Mouse (Mus musculus) left cerebral cortex, adult 11 months (tissue): ENCODE measurements around the gene Pdzd8.

Experiments
- DNase-seq: peaks from one replicate; pipeline ENCODE4 v3.0.0; 2022; ENCODE audit warnings: low spot score

The Pdzd8 gene

DNA sequence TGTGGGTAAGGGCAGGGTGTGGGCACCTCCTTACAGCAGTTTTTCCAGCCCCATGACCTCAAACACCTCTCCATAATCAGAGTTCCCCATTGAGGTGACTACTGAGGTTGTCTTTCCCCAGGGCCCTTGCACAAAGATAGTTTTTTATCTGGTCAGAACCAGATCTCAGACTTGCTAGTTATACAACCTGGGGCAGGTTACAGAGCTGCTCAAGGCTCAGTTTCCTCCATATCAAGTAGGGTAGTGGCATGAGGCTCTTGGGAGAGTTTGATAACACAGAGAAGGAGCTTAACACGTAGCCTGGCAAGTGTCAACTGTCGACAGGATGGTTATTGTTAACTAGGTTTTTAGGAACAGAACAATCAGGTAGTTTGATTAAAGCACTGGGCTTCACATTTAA lies 9.3 kb upstream of the Pdzd8 start:
- DNase-seq, result no peak

DNA sequence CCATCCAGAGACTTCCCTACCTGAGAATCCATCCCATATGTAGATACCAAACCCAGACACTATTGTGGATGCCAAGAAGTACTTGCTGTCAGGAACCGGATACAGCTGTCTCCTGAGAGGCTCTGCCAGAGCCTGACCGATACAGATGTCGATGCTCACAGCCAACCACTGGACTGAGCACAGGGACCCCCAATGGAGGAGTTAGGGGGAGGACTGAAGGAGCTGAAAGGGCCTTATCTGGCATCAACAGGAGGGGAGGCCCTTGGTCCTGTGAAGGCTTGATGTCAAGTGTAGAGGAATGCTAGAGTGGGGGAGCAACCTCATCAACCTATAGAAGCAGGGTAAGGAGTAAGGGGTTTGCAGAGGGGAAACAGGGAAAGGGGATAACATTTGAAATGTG lies 7.2 kb upstream of the Pdzd8 start:
- no peak for DNase-seq

DNA sequence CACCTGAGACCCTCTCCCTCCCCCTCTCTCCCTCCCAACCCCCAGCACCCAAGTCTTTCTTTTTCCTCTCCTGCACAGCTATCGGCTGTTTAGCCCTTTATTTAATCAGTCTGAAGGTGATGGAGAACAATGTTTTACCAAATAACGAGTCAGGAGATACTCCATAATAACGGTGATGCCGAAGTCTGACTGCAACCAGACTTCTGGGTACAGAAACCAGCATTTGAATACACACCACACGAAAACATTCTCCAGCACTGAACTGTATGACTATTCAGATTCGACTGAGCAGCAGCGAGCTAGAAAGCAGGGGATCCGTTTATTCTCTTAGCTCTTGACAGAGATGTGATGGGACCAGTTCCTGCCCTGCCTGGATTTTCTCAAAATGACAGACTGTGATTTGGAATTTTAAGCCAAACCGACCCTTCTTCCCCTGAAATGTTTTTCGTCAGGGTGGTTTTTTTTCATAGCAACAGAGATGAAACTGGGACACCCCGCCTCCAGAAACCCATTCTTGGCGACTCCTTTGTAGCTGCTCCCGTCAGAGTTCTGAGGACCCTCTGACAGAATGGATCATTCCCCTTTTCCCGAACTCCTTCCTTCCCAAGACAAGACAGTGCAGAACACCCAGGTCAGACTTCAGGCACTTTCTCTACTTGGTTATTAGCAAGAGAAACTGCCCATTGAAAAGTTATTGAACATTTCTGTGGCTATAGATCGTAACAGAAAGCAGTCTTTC lies 5.7 kb upstream of the Pdzd8 start:
- no peak for DNase-seq

DNA sequence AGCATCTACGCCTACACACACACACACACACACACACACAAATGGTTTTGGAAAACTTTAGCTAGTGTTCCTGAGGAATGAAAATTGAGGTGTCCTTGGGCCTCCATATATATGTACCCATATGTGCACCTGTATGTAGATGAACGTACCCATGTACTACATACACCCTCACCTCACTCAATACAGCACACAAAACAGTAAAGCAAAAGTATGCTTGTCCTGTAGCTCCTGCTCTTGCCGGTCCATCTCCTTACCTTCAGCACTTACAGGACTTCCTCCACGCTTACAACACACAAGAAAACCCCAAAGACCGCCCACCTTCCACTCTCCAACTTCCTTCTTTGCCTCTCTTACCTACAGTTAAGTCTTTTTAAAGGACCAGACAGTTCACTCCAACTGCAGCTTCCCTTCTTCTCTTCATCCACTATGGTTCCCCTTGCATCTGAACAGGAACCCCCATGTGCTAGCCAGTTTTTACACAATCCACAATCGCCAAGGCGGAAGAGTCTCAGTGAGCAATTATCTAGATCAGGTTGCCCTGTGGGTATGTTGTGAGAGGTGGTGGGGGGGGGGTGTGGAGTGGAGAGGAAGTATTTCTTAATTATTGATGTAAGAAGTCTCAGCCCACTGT lies 4.8 kb upstream of the Pdzd8 start:
- DNase-seq, result no peak

DNA sequence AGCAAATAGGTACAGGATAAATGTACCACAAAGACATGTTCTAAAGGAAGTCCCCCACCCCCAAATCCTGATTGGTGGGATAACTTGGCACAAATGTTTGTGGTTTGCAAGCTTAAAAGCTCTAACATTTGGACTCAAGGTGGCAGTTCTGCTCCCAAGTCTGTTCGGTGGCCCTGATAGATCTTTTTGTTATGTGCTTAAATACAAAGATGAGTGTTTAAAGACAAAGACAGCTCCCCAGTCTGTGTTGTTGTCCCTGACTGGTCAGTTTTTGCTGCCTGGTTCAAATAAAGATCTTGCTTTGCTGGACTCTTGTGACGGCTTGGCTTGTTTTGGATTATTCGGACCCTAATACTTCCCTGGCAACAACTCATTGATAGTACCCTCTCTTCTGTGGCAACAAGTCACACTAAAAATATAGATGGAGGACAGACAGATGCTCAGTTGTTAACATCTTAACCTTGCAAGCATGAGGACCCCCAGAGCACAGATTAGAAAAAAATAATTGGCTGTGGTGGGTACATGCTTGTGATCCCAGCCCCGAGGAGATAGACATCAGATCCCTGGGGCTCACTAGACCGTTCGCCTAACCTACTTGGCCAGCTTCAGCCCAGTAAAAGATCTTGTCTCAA lies 3.9 kb upstream of the Pdzd8 start:
- no peak for DNase-seq

DNA sequence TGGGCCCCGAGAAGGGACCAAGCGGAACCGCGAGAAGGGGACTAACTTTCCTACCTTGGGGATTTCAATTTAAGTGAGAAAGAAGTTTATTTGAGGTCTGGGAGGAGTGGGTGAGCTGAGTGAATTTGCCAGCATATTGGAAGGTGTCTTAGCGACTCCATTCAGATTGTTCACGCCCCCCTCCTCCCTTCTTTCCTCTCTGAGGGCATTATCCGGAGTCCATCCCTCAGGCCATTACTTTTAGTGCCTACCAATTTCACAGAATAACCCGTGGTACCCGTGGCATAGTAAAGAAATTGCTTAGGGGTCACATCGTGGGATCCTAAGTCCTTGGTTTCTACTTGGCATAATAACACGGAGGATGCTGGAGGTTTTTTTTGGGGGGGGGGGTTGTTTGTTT lies 745 bp upstream of the Pdzd8 start:
- DNase-seq, result no peak

DNA sequence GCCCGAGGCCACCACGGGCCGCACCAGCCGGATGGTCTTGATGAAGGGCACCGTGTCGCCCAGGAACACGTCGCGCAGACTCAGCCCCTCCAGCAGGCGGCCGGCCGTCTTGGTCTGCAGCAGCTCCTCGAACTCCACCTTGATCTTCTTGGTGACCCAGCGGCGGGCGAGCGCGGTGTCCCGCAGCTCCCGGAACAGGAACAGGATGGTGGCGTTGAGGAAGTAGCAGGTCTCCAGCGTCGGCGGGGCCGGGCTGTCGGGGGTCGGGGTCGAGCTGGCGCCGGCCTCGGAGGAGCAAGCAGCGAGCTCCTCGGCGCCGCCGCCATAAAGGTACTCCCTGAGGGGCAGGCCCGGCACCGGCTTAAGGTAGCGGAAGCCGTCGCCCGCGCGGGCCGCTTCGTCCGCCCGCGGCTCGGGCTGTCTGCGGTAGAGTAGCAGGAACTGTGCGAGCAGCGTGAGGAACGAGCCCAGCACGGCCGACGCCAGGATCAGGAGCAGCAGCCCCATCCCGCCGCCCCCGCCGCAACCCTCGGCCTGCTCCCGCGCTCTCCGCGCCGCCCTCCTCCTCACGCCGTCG lies 411 bp downstream of the Pdzd8 start:
- peak; percentile 29 for DNase-seq

DNA sequence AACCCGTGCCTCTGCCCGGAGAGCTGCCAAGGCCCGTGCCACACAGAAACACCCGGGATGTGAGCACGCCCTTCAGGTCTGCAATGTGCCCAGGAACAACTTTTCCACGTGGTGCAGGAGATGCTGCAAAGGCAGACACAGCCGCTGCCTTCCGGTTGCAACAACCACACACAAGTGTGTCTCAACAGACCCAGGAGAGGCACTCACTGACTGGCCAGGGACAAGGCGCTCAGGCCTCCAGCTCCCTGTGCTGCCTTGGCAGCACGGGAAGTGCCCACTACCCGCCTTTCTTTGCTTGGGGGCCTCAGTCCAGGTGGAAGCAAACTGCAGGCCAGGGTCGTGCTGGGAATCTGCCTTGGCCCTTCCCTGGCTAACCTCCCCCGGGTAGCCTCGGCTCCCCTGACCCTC lies 1.3 kb downstream of the Pdzd8 start:
- no peak for DNase-seq

DNA sequence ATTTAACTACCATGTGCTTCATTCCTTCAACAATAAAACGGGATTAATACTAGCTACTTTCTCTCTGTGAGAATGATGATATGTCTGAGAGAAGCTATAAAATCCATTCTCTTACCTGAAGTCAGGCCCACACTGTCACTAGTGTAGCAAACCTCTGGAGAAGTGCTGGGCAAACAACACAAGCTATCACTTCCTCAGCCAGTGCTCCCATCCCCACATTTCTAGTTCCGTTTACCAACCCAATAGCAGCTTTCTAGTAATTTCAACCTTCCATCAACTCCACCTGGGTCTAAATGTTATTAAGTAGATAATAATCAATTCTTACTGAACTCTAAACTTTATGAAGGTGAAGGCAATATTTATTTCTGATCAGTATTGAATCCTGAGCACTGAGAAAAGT lies 2.6 kb downstream of the Pdzd8 start:
- DNase-seq, result no peak

DNA sequence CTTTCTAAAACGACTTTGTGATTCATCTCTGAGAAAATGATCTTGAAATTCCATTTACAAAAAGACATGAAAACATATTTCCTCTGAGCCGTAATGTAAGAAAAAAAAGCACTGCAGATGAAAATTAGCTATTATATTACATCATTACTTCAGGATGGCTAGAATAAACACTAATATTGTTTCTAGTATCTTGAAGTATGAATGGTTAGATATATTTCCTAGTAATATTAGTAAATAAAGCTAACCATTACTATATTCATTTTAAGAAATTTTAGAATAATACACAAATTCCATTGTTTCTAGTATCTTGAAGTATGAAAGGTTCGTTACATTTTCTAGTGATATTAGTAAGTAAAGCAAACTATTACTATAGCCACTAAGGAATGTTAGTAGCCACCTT lies 5.7 kb downstream of the Pdzd8 start:
- DNase-seq, result no peak

DNA sequence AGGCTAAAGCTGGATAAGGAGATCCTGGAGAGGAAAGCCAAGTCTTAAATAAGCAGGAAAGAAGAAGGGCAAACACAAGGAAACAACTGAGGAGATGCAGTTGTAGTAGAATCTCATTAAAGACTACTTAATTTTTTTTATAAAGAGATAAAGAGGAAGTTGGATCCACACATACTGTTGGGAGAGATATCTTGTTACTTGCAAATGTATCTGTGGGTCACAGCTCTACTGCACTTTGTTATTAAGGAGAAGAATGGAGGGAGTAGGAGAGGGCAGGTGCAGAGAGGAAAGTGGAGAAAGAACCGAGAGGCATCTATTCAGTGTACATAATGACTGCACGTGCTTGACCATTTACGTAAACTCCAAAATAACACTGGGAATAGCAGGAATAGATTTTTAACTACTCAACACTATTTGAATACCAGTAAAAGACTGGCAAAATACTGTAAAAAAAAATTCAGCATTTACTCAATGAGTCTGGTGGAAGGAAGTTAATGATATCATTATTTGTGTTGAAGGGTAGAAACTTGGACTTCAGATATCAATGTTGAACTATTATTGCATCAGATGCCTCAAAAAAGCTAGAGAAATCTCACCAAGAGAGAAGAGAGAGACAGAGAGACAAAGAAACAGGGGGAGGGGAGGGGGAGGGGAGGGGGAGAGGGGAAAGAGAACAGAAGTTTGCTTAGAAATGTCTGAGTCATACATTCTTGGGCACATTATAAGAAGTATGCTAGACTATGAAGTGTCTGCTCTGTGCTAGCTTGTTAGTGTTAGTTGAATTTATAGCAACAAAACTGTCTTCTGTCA lies 7.5 kb downstream of the Pdzd8 start:
- no peak for DNase-seq

DNA sequence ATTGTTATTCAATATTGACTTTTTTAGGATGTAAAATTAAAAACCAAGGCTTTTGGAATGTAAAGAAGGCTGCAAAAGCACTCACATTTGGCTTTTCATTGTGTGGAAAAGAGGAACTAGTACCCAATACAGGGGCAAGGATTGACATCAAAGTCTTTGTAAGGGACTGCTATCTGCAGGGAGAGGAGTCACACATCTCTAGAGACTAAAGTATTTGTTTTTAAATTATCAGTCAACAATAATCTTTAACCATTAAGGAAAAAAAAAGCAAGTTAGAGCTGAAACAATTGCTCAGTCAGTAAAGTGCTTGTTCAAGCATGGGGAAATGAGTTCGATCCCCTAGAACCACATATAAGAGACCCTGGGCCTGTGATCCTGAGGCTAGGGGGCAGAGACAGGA lies 8.9 kb downstream of the Pdzd8 start:
- DNase-seq, result no peak

DNA sequence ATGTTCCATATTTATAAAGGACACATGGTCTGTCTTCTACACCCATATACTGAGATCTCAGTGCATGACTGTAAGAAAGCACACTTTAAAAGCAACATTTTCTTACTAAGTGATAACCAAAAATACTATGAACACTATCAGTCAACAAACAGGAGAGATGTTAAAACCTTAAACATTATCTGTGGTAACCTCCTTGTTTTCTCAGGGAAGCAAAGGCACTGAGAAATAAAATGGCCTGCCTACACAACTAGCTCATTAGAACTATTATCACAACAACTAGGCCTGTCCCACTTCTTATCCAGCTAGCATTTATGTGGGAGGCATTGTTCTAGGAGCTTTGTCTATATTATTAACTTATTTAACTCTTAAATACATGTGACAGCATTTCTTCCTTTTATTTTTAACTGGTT lies 14.8 kb downstream of the Pdzd8 start:
- DNase-seq, result no peak

DNA sequence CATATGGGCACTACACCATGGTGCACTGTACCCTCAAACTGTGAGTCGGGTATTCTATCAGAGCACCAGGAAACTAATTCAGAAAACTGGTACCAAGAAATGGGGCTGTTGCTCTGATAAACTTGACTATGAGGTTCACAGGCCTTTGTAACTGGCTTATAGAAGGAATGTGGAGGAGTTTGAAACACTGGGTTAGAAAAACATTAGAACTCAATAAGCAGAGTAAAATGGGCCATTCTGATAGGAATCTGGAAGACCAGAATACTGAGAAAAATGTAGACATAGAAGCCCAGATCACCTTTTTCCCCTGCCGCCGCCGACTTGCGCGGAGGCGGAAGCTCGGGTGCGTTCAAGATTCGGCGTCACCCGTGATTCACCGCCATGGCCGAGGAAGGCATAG lies 23.6 kb downstream of the Pdzd8 start, which contains the start of gene Rps12-ps3:
TSS of gene Rps12-ps3 (plus strand) at position 301 of the 400 bp plus-strand sequence.
- DNase-seq, result no peak

DNA sequence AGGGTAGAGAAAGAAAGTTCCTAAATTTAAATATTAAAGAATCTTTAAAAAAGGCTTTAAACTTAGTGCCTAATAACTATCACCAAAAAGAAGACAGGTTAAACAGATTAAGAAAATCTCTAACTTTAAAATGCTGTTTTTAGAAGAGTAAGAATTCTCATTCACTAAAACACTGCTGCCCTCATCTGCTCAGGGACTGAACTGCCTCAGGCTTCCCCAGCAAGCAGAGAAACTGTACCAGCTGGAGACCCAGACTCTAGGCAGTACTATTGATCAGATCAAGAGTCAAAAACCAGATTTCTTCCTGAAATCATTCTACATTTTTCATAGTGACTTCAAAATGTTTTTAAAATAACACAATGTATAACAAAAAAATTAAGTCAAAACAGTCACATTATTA lies 29.0 kb downstream of the Pdzd8 start:
- no peak for DNase-seq

DNA sequence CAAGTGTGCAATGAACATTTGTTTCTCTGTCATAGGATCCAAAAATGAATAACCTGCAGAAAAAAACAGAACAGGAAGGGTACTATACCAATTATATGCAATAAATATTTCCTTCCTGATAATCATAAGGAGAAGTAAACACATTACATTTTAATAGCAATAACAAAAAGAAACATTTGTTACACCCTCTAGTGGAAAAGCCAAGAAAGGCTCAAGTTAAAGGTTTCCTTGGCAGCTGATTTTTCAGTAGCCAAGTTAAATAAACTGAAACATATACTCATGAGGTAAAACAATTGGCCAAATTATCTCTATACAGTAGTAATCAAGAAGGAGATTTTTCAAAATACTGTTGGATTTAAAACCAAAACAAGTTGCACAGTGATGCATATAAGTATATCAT lies 30.3 kb downstream of the Pdzd8 start:
- DNase-seq, result no peak

DNA sequence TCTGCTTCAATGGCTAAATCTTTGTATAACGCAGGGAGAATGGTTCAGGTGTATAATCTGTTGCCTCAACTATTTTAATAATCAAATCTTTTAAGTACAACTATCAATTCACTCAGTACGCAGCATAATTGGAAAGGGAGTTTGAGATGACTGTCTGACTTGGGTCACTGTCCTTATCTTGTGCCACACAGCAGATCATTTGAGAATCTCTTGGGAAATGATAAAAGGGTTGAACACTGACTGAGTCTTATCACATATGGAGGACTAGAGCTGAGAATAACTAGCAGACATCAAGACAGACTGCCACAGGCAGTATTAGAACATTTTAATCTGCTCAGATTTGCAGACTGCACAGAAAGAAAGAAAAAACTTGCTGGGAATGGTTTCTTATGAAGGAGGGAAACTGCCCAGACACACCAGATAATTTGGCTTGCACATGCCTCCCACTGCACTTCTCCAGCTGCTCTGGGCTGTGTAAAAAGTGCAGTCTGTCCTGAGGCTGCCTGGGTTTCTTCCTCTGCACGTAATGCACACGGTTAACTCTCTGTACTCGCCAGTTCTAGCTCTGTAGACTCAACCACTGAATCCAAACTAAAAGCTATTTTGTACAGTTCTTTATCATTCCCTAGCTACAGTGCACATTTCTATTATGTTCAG lies 53.3 kb downstream of the Pdzd8 start:
- DNase-seq, result no peak

DNA sequence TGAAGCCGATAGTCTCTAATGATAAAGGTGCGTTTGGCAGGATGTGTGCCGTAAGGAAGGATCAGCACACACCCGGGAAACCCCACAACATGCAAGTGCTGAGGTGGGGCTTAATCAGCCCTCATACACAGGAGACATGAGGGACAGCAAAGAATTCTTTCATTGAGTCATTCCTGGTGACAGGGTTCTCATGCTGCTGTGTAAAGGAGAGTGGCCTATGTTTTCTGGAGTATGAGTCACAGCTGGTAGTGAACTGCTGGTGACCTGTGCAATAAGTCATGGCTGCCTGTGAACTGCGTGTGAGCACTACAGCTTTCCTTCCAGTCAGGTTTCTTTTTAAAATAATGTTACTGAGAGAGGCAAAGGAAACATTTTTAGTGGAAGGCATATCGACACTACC lies 55.8 kb downstream of the Pdzd8 start:
- no peak for DNase-seq

DNA sequence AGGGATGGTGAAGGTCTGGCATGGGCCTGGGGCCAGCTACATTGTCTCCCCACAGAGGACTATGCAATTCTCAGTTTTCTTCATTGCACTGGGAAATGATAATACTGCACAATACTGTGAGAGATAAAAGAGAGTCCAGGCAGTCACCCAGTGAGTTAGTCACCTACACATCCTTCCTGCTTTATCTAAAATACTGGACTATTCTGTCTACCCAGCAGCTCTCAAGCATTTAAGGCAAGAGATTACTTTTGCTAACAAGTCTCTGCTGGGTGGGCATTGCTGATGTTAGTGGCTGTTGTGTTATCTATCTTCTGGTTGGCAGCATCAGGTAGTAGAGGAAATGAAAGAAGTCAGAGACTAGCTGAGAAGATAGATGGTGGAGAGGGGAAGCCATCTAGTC lies 56.5 kb downstream of the Pdzd8 start:
- no peak for DNase-seq

DNA sequence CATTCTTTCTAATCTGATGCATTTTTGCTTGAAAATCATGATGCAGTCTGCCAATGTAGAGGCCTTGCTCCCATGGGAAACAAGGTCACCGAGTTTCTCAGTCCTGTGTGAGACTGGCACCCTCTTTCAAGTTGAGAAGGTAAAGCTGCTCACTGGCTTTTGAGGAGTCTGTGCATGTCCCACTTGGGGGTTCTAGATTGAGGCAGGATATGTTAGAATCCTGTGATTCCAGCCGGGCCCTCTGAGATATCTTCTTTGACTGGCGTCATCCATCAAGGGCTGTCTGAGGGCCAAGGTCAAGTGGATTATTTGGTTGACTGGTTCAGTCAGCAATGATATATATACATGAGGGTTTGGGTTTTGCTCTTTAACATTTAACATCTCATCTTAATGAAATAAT lies 63.6 kb downstream of the Pdzd8 start:
- DNase-seq, result no peak

DNA sequence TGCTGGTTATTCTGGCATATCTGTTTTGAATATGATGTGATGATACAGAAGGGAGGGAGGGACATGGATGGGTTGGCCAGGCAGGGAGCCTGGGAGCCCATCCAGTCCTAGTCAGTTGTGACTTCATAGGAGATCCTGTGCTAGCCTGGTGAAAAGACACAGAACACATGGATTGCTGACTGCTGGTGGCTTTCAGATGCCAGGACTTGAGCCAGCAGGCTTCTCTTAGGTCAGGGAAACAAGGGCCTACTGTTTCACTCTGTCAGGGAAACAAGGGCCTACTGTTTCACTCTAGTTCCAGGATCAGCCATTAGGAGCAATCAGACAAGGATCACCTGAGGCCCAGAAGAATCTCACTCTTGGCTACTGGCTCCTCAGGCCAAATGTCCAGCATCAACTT lies 64.7 kb downstream of the Pdzd8 start:
- DNase-seq, result no peak

DNA sequence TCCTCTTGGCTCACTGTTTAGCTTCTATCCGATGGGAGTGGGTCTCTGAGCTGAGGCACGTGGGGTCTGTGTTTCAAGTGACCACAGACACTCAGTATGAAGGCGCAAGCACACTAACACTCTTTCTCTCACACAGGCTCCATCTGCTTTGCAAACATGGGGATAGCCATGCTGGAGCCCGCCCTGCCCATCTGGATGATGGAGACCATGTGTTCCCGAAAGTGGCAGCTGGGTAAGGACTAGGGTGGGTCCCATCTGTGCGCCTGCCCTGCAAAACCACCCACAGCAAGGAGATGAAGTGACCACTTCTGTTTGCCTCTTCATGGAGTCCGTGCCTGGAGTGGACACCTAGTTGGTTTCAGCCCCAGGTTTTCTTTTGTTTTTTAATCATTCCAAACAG lies 69.2 kb downstream of the Pdzd8 start:
- DNase-seq, result no peak
